Mouse (Mus musculus): ENCODE measurements around the gene Ccdc9. TPM values are rescaled to one million over a fixed set of nuclear protein-coding genes. Genes with fewer than 3 reads are reported as not detected.

Gene Ccdc9
- 6.3 and 7.0 TPM in 2 replicates for polyA plus RNA-seq (2012)

GRCm38 (mm10) chr7:16286026-16286961 lies at the start of gene Ccdc9:
Ccdc9 (minus strand) TSS chr7:16286795.
- H3K9me3 ChIP-seq (ENCODE audit: control insufficient read depth, low read length), result peaks cover 4% of the 10 kb centered on the region
- H3K36me3 ChIP-seq (ENCODE audit: control insufficient read depth), result peaks cover 35% of the 10 kb centered on the region
- H3K4me3 ChIP-seq (replicated peaks), result peak within 1 kb of the TSS; percentile 84
- H3K27me3 ChIP-seq (ENCODE audit: control insufficient read depth), result no peaks in the 10 kb centered on the region
- TF ChIP-seq TAL1 (IDR thresholded peaks at IDR 0.05; ENCODE audit: low read length), result no peak
- no peak for TF ChIP-seq GATA1 (IDR thresholded peaks at IDR 0.05; ENCODE audit: low read length)
- H3K4me1 ChIP-seq (ENCODE audit: control insufficient read depth), result peaks cover 43% of the 10 kb centered on the region

GRCm38 (mm10) chr7:16329146-16329545 lies 42.6 kb upstream of the Ccdc9 start:
- H3K36me3 ChIP-seq (ENCODE audit: control insufficient read depth), result peaks cover 95% of the 10 kb centered on the region

GRCm38 (mm10) chr7:16326607-16326971 lies 40.0 kb upstream of the Ccdc9 start:
- Histone ChIP-seq H3K36me3 (ENCODE audit: control insufficient read depth) (peaks cover 80% of the 10 kb centered on the region), H3K27me3 (ENCODE audit: control insufficient read depth) (no peaks in the 10 kb centered on the region), H3K4me1 (ENCODE audit: control insufficient read depth) (peaks cover 10% of the 10 kb centered on the region), H3K9me3 (ENCODE audit: control insufficient read depth, low read length) (no peaks in the 10 kb centered on the region), H3K4me3 (replicated peaks) (no peak overlapping the region)
- TF ChIP-seq TAL1 (IDR thresholded peaks at IDR 0.05; ENCODE audit: low read length) (no peak), GATA1 (IDR thresholded peaks at IDR 0.05; ENCODE audit: low read length) (no peak)

More at GRCm38 (mm10) chr7:16329146-16329545, 42.6 kb upstream of the Ccdc9 start:
- no peak overlapping the region for H3K4me3 ChIP-seq (replicated peaks)
- no peaks in the 10 kb centered on the region for H3K27me3 ChIP-seq (ENCODE audit: control insufficient read depth)
- H3K9me3 ChIP-seq (ENCODE audit: control insufficient read depth, low read length), result no peaks in the 10 kb centered on the region
- H3K4me1 ChIP-seq (ENCODE audit: control insufficient read depth), result peaks cover 10% of the 10 kb centered on the region
- TF ChIP-seq TAL1 (IDR thresholded peaks at IDR 0.05; ENCODE audit: low read length), result no peak
- TF ChIP-seq GATA1 (IDR thresholded peaks at IDR 0.05; ENCODE audit: low read length), result no peak

DNA sequence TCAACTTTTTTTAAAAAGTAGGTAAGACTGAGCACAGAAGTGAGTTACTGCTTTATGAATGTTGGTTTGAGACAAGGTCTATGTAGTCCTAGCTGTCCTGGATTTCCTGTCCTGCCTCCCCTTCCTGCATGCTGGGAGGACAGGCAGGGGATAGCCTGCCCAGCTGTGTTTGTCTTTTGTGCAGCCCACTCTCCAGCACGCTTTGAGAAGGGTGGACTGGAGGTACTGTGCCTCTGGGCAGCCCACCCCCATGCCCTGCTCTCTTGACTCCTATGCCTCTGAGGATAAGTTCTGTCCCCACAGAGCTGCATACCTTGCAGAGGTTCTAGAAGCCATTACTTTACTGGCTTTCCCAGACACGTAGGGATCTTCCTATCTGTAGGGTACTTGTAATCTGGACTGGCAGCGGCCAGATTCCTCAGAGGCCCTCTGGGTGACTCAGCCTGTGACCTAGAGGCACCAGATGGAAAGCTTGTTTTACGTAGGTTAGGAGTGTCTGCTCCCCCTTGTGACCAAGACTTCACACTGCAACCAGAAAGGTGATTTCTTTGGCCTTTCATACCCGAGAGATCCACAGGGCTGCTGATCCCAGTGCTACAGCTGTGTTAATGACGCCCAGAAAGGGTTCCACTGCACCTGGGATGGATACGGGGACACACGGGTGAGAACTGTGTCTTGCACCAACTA lies 39.5 kb upstream of the Ccdc9 start:
- Histone ChIP-seq H3K4me1 (ENCODE audit: control insufficient read depth) (peaks cover 10% of the 10 kb centered on the region), H3K9me3 (ENCODE audit: control insufficient read depth, low read length) (no peaks in the 10 kb centered on the region), H3K36me3 (ENCODE audit: control insufficient read depth) (peaks cover 76% of the 10 kb centered on the region), H3K27me3 (ENCODE audit: control insufficient read depth) (no peaks in the 10 kb centered on the region), H3K4me3 (replicated peaks) (no peak overlapping the region)
- TF ChIP-seq TAL1 (IDR thresholded peaks at IDR 0.05; ENCODE audit: low read length) (no peak), GATA1 (IDR thresholded peaks at IDR 0.05; ENCODE audit: low read length) (no peak; the same call in 1 of the 2 replicates)

DNA sequence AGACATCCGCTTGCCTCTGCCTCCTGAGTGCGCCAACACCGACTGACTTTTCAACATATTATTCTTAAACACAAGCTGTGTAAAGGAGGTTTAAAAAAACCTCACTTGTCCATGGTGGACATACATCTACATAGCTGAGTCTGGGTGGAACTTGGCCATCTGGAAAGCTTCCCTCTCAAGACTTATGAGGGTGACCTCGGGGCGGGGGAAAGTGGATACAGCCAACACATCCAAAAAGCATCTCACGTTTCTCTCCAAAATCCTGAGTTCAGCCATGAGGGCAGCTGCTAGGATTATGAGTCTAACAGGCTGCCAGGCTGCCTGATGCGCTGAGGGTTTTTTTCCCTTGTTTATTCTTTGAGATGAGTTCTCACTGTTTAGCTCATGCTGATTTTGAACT lies 38.1 kb upstream of the Ccdc9 start:
- Histone ChIP-seq H3K36me3 (ENCODE audit: control insufficient read depth) (peaks cover 62% of the 10 kb centered on the region), H3K4me1 (ENCODE audit: control insufficient read depth) (peaks cover 10% of the 10 kb centered on the region), H3K9me3 (ENCODE audit: control insufficient read depth, low read length) (no peaks in the 10 kb centered on the region), H3K4me3 (replicated peaks) (no peak overlapping the region), H3K27me3 (ENCODE audit: control insufficient read depth) (no peaks in the 10 kb centered on the region)
- TF ChIP-seq TAL1 (IDR thresholded peaks at IDR 0.05; ENCODE audit: low read length) (no peak), GATA1 (IDR thresholded peaks at IDR 0.05; ENCODE audit: low read length) (no peak)

GRCm38 (mm10) chr7:16320479-16320878 lies 33.9 kb upstream of the Ccdc9 start:
- H3K9me3 ChIP-seq (ENCODE audit: control insufficient read depth, low read length), result no peaks in the 10 kb centered on the region
- peaks cover 53% of the 10 kb centered on the region for H3K36me3 ChIP-seq (ENCODE audit: control insufficient read depth)
- no peaks in the 10 kb centered on the region for H3K27me3 ChIP-seq (ENCODE audit: control insufficient read depth)
- H3K4me3 ChIP-seq (replicated peaks), result no peak overlapping the region
- no peak for TF ChIP-seq GATA1 (IDR thresholded peaks at IDR 0.05; ENCODE audit: low read length)
- no peak for TF ChIP-seq TAL1 (IDR thresholded peaks at IDR 0.05; ENCODE audit: low read length)
- peaks cover 6% of the 10 kb centered on the region for H3K4me1 ChIP-seq (ENCODE audit: control insufficient read depth)

- Histone ChIP-seq H3K36me3 (ENCODE audit: control insufficient read depth) (peaks cover 50% of the 10 kb centered on the region), H3K4me3 (replicated peaks) (no peak overlapping the region), H3K9me3 (ENCODE audit: control insufficient read depth, low read length) (no peaks in the 10 kb centered on the region), H3K27me3 (ENCODE audit: control insufficient read depth) (no peaks in the 10 kb centered on the region), H3K4me1 (ENCODE audit: control insufficient read depth) (peaks cover 18% of the 10 kb centered on the region)
- TF ChIP-seq TAL1 (IDR thresholded peaks at IDR 0.05; ENCODE audit: low read length) (no peak), GATA1 (IDR thresholded peaks at IDR 0.05; ENCODE audit: low read length) (no peak)
These were observed 32.6 kb upstream of the Ccdc9 start for GRCm38 (mm10) chr7:16319216-16319615.

GRCm38 (mm10) chr7:16317094-16317493 lies 30.5 kb upstream of the Ccdc9 start:
- peaks cover 15% of the 10 kb centered on the region for H3K27me3 ChIP-seq (ENCODE audit: control insufficient read depth)
- TF ChIP-seq GATA1 (IDR thresholded peaks at IDR 0.05; ENCODE audit: low read length) (no peak), TAL1 (IDR thresholded peaks at IDR 0.05; ENCODE audit: low read length) (no peak)
- no peaks in the 10 kb centered on the region; the same call in 1 of the 2 replicates for H3K9me3 ChIP-seq (ENCODE audit: control insufficient read depth, low read length)
- peaks cover 38% of the 10 kb centered on the region for H3K4me1 ChIP-seq (ENCODE audit: control insufficient read depth)
- no peak overlapping the region for H3K4me3 ChIP-seq (replicated peaks)
- peaks cover 40% of the 10 kb centered on the region for H3K36me3 ChIP-seq (ENCODE audit: control insufficient read depth)

GRCm38 (mm10) chr7:16315222-16315759 lies 28.7 kb upstream of the Ccdc9 start:
- Histone ChIP-seq H3K9me3 (ENCODE audit: control insufficient read depth, low read length) (no peaks in the 10 kb centered on the region; the same call in 1 of the 2 replicates), H3K27me3 (ENCODE audit: control insufficient read depth) (peaks cover 33% of the 10 kb centered on the region), H3K4me1 (ENCODE audit: control insufficient read depth) (peaks cover 56% of the 10 kb centered on the region), H3K36me3 (ENCODE audit: control insufficient read depth) (peaks cover 40% of the 10 kb centered on the region), H3K4me3 (replicated peaks) (no peak overlapping the region)
- no peak for TF ChIP-seq TAL1 (IDR thresholded peaks at IDR 0.05; ENCODE audit: low read length)
- TF ChIP-seq GATA1 (IDR thresholded peaks at IDR 0.05; ENCODE audit: low read length), result no peak
